Mouse (Mus musculus): ENCODE results near the gene Hectd1. TPM values are rescaled to one million over a fixed set of nuclear protein-coding genes. Genes with fewer than 3 reads are reported as not detected.
A peak's percentile ranks its signal among the peaks of the same experiment; 100 is the strongest.

The Hectd1 gene
- polyA plus RNA-seq, 1 experiment from 2014 or later: 36.0 TPM

- Histone ChIP-seq H3K4me2 (no peak overlapping the region), H3K9ac (replicated peaks) (no peak overlapping the region), H3K36me3 (no peaks in the 10 kb centered on the region), H3K4me1 (peaks cover 13% of the 10 kb centered on the region), H3K9me3 (replicated peaks) (no peaks in the 10 kb centered on the region), H3K4me3 (replicated peaks) (no peak overlapping the region), H3K27me3 (replicated peaks) (no peaks in the 10 kb centered on the region), H3K27ac (replicated peaks) (no peak overlapping the region)
- no peak for ATAC-seq (ENCODE audit: low FRiP score)
- WGBS: 70% methylated on average over 6 of the region's 6 CpGs
These were observed 12.9 kb upstream of the Hectd1 start for GRCm38 (mm10) chr12:51842081-51842864.

DNA sequence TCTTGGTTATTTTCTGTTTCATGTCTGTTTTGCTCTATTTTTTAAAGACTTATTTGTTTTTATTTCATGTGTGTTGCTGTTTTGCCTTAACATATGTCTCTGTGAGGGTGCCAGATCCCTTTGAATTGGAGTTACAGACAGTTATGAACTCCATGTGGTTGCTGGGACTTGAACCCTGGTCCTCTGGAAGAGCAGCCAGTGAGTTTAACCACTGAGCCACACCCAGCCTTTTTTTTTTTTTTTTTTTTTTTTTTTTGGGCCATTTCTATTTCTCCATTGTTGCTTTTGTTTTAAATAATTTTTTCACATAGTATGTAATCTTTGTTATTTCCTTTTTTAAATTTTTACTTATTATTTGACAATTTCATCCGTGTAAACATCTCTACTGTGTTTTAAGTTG is 10.5 kb upstream of the Hectd1 start:
- 89% methylated on average over 1 of the region's 1 CpGs for WGBS
- H3K27ac ChIP-seq (replicated peaks): no peak overlapping the region

GRCm38 (mm10) chr12:51835219-51835618 is 5.9 kb upstream of the Hectd1 start:
- no peak overlapping the region for H3K4me2 ChIP-seq
- no peaks in the 10 kb centered on the region for H3K27me3 ChIP-seq (replicated peaks)
- no peak overlapping the region for H3K27ac ChIP-seq (replicated peaks)
- WGBS: 72% methylated on average over 3 of the region's 3 CpGs
- H3K4me3 ChIP-seq (replicated peaks): no peak overlapping the region
- peaks cover 5% of the 10 kb centered on the region for H3K4me1 ChIP-seq
- H3K9ac ChIP-seq (replicated peaks): no peak overlapping the region
- no peaks in the 10 kb centered on the region for H3K9me3 ChIP-seq (replicated peaks)
- no peak for ATAC-seq (ENCODE audit: low FRiP score)
- no peaks in the 10 kb centered on the region for H3K36me3 ChIP-seq

More for the DNA sequence above, 10.5 kb upstream of the Hectd1 start:
- no peak for ATAC-seq (ENCODE audit: low FRiP score)
- Histone ChIP-seq H3K4me3 (replicated peaks) (no peak overlapping the region), H3K9ac (replicated peaks) (no peak overlapping the region), H3K4me1 (peaks cover 10% of the 10 kb centered on the region), H3K9me3 (replicated peaks) (no peaks in the 10 kb centered on the region), H3K36me3 (no peaks in the 10 kb centered on the region), H3K4me2 (no peak overlapping the region), H3K27me3 (replicated peaks) (no peaks in the 10 kb centered on the region)

GRCm38 (mm10) chr12:51831931-51832330 is 2.6 kb upstream of the Hectd1 start:
- Histone ChIP-seq H3K4me2 (no peak overlapping the region), H3K36me3 (no peaks in the 10 kb centered on the region), H3K9me3 (replicated peaks) (no peaks in the 10 kb centered on the region), H3K27ac (replicated peaks) (no peak overlapping the region), H3K4me1 (peaks cover 20% of the 10 kb centered on the region), H3K4me3 (replicated peaks) (no peak overlapping the region), H3K9ac (replicated peaks) (no peak overlapping the region), H3K27me3 (replicated peaks) (no peaks in the 10 kb centered on the region)
- no peak for ATAC-seq (ENCODE audit: low FRiP score)
- 84% methylated on average over 13 of the region's 13 CpGs for WGBS

DNA sequence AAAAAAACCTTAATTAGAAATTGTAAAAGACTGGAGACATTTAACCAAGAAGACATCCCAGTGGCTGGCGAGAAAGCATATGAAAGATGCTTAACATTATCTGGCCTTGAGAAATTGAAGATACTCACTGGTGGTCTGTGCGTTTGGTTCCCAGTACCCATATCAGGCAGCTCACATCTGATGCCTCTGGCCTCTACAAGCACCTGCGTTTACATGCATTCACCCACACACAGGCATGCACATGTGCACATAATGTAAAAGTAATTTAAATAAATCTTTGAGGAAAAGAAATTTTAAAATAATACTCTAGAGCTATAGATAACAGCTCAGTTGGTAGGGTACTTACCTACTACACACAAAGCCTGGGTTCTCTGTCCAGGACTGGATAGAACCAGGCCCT is 2.0 kb upstream of the Hectd1 start:
- Histone ChIP-seq H3K9me3 (replicated peaks) (no peaks in the 10 kb centered on the region), H3K4me1 (peaks cover 20% of the 10 kb centered on the region), H3K27ac (replicated peaks) (no peak overlapping the region), H3K4me3 (replicated peaks) (no peak overlapping the region), H3K9ac (replicated peaks) (no peak overlapping the region), H3K4me2 (no peak overlapping the region), H3K27me3 (replicated peaks) (no peaks in the 10 kb centered on the region), H3K36me3 (no peaks in the 10 kb centered on the region)
- ATAC-seq (ENCODE audit: low FRiP score): no peak
- WGBS: 95% methylated on average over 3 of the region's 3 CpGs

DNA sequence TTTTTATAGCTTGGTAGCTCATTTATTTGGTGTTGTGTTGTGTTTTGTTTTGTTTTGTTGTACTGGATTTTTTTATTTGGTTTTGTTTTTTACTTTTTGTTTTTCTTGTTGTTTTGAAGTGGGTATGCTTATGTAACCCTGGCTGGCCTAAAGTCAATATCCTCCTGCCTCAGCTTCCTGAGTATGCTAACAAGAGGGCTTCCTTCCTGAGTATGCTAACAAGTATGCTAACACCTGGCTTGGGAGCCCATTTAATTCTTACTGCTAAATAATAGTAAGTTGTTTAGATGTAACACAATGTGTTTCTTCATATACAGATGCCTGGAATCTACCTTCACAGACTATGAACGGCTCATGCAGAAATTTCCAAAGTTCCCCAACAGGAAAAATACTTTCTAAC is 1.3 kb upstream of the Hectd1 start:
- H3K9ac ChIP-seq (replicated peaks): no peak overlapping the region

GRCm38 (mm10) chr12:51830077-51830402 is 704 bp upstream of the Hectd1 start:
- H3K9ac ChIP-seq (replicated peaks): peak overlapping the region; percentile 99
- H3K27ac ChIP-seq (replicated peaks): peak overlapping the region; percentile 98
- 0% methylated on average over 12 of the region's 12 CpGs for WGBS
- H3K4me1 ChIP-seq: peaks cover 20% of the 10 kb centered on the region
- H3K27me3 ChIP-seq (replicated peaks): no peaks in the 10 kb centered on the region
- 0 out of 2 replicates have a peak, but pooled peaks cover 3% of the 10 kb centered on the region for H3K36me3 ChIP-seq
- H3K4me2 ChIP-seq: peak overlapping the region; percentile 60
- 0 out of 2 replicates have a peak, but pooled peaks have one; percentile 8 for ATAC-seq (ENCODE audit: low FRiP score)
- H3K4me3 ChIP-seq (replicated peaks): peak overlapping the region; percentile 96
- no peaks in the 10 kb centered on the region for H3K9me3 ChIP-seq (replicated peaks)

More for the DNA sequence above, 1.3 kb upstream of the Hectd1 start:
- no peak for ATAC-seq (ENCODE audit: low FRiP score)
- no peaks in the 10 kb centered on the region for H3K36me3 ChIP-seq
- H3K27me3 ChIP-seq (replicated peaks): no peaks in the 10 kb centered on the region
- H3K27ac ChIP-seq (replicated peaks): no peak overlapping the region
- peaks cover 20% of the 10 kb centered on the region for H3K4me1 ChIP-seq
- H3K4me3 ChIP-seq (replicated peaks): no peak overlapping the region
- no peak overlapping the region for H3K4me2 ChIP-seq
- no peaks in the 10 kb centered on the region for H3K9me3 ChIP-seq (replicated peaks)
- WGBS: 91% methylated on average over 1 of the region's 1 CpGs

GRCm38 (mm10) chr12:51828716-51829289 is 533 bp downstream of the Hectd1 start:
- H3K4me2 ChIP-seq: peak overlapping the region; percentile 60
- peak overlapping the region; percentile 98 for H3K27ac ChIP-seq (replicated peaks)
- under 1% methylated on average over 65 of the region's 66 CpGs for WGBS
- H3K4me3 ChIP-seq (replicated peaks): peak overlapping the region; percentile 96
- H3K9me3 ChIP-seq (replicated peaks): no peaks in the 10 kb centered on the region
- H3K36me3 ChIP-seq: 0 out of 2 replicates have a peak, but pooled peaks cover 3% of the 10 kb centered on the region
- ATAC-seq (ENCODE audit: low FRiP score): no peak
- H3K27me3 ChIP-seq (replicated peaks): no peaks in the 10 kb centered on the region
- H3K9ac ChIP-seq (replicated peaks): peak overlapping the region; percentile 99
- H3K4me1 ChIP-seq: peaks cover 20% of the 10 kb centered on the region

DNA sequence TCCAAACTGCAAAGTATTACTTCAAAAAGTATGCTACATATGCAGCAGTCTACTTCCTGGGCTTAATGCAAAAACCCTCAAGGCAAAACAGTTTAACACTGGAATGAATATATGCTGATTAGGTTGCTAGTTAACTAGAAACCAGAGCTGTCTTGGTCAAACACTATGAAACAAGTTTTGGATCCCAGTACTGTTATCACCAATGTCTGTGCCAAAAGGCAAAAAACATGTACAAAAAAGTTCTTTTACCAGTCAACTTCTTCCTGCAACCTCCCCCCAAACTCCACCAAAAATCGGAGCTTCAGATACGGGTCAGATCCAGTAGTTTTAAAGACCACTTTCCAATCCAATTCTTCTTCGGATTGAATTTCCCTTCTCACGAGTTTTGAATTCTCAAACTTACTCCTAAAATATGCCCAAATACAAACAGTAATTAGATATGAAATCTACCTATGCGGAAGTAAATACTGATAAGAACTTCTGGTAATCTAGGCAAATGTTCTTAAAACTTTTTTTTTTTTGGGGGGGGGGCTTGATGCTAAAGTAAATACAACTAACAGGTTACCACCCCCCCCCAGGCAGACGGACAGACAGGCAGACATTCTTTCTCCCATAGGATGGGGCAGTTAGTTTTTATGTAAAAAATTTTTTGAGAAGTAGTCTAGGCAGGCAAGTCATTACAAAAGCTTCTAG is 1.2 kb downstream of the Hectd1 start:
- 29% methylated on average over 6 of the region's 6 CpGs for WGBS
- Histone ChIP-seq H3K4me2 (peak overlapping the region; percentile 60), H3K27ac (replicated peaks) (peak overlapping the region; percentile 98; the same call in 1 of the 2 replicates), H3K27me3 (replicated peaks) (no peaks in the 10 kb centered on the region), H3K4me3 (replicated peaks) (peak overlapping the region; percentile 96), H3K9ac (replicated peaks) (peak overlapping the region; percentile 99), H3K4me1 (peaks cover 20% of the 10 kb centered on the region), H3K36me3 (0 out of 2 replicates have a peak, but pooled peaks cover 3% of the 10 kb centered on the region), H3K9me3 (replicated peaks) (no peaks in the 10 kb centered on the region)
- no peak for ATAC-seq (ENCODE audit: low FRiP score)

GRCm38 (mm10) chr12:51825338-51825737 is 4.0 kb downstream of the Hectd1 start:
- 0 out of 2 replicates have a peak, but pooled peaks cover 3% of the 10 kb centered on the region for H3K36me3 ChIP-seq
- no peak overlapping the region for H3K4me3 ChIP-seq (replicated peaks)
- peaks cover 16% of the 10 kb centered on the region for H3K4me1 ChIP-seq
- H3K27me3 ChIP-seq (replicated peaks): no peaks in the 10 kb centered on the region
- no peak overlapping the region for H3K4me2 ChIP-seq
- 81% methylated on average over 2 of the region's 2 CpGs for WGBS
- H3K9ac ChIP-seq (replicated peaks): no peak overlapping the region
- no peaks in the 10 kb centered on the region for H3K9me3 ChIP-seq (replicated peaks)
- H3K27ac ChIP-seq (replicated peaks): no peak overlapping the region
- ATAC-seq (ENCODE audit: low FRiP score): no peak

DNA sequence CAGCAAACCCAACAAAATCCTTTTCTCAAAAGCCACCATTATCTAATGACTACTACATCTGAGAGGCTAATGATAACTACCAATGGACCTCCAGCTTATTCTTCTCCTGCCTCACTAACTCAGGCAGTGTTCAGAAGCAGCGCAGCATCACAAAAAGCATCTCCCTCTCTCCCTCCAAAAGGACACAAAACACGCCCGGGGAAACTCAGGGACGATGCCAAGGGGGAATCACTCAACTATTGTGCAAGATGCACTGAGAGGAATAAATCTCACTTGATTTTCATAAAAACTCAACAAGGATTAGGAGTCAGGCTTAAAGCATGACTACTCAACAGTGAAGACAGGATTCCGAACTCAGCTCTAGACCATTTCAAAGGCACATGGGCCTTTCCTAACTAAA is 6.0 kb downstream of the Hectd1 start:
- 71% methylated on average over 5 of the region's 5 CpGs for WGBS
- no peak for ATAC-seq (ENCODE audit: low FRiP score)
- H3K9ac ChIP-seq (replicated peaks): no peak overlapping the region
- no peak overlapping the region for H3K4me3 ChIP-seq (replicated peaks)
- 0 out of 2 replicates have a peak, but pooled peaks cover 3% of the 10 kb centered on the region for H3K36me3 ChIP-seq
- no peaks in the 10 kb centered on the region for H3K27me3 ChIP-seq (replicated peaks)
- no peaks in the 10 kb centered on the region for H3K9me3 ChIP-seq (replicated peaks)
- no peak overlapping the region for H3K27ac ChIP-seq (replicated peaks)
- peaks cover 12% of the 10 kb centered on the region for H3K4me1 ChIP-seq
- no peak overlapping the region for H3K4me2 ChIP-seq
